Mouse (Mus musculus) c-Kit-positive CD71-positive TER-119-negative erythroid progenitor cells, embryonic 14.5 days (primary cell): Measurements from ENCODE around the gene Banp.

Experiments used
- DNase-seq: peaks from one replicate; pipeline ENCODE4 v3.0.0-alpha.2; 2013; ENCODE audit warnings: low read depth

Banp gene

DNA sequence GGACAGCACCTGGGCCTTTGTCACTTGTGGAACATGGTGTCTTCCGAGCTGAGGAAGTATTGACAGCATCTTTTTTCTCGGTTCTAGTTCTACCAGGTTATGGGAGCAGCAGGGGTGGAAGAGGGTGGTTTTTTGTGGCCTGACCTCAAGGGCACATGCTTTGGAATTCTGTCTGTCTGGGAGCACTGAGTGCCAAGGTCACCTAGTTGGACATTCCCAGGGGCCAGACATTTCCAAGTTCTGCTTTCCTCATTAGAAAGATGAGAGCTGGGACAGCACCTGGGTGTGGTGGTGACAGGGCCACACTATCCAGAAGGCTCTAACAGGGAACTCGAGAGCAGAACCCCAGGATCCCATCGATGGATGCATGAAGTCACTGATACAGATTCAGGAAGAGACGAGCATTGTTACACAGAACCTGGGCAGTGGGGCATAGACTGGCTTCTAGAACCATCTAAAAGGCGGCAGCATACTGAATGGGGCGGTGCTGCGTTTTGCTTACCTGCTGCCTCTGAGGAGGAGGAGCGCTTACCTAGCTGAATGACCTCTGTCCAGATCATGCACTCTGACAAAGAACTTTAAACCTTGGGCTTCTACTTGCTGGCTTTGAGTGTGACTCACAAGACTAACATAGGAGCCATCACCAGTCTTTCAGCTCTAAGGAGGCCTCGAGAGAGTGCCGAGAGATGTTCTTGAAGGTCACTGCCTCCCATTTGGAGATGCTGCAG, 31.4 kb downstream of the Banp start:
- no peak for DNase-seq

DNA sequence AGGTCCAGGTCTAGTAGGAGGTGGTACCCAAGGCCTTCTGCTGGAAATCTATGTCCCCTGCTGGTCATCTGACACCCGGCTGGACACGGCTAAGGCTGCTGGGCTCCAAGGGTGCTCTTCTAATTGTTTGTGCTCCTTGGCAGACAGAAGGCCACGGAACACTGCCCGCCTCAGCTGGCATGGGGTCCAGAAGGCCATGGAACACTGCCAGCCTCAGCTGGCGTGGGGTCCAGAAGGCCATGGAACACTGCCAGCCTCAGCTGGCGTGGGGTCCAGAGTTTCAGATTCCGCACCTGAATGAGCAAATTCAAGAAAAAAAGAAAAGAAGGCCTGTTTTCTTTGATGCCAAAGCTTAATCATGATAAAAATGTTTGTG, 32.0 kb downstream of the Banp start:
- DNase-seq = no peak

DNA sequence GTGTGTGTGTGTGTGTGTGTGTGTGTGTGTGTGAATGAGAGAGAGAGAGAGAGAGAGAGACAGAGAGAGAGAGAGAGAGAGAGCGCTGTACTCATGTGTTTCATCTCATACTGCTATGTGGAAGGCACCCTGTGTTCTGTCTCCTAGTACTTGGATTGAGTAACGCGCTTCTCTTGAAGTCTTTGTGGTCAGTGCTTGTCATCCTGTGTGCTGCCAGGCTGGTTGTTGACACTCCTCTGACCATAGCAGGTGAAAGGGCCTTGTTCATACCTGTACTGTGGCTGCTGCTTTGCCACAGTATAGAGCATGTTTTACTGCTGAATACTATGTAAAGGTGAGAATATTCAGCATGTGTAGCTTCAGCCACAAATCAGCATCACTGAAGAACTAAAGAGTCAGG, 36.1 kb downstream of the Banp start:
- DNase-seq = no peak

DNA sequence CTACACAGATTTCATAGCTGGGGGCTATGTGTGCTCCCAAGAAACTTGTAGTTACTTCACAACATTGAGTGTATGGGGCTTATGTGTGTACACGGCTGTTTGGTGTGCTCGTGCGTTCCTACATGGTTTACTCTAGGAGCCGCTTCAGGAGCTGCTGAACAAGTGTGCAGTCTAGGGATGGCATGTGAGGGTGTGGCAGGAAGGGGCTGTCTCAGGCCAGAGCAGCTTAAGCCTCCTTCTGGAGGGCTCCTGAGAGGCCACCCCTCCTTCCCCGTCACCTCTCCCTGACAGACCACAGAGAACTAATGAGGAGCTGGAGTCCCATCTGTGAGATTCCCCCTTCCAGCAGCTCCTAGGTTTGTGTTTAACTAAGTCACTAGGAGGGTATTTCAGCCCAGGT, 38.3 kb downstream of the Banp start:
- DNase-seq = no peak

DNA sequence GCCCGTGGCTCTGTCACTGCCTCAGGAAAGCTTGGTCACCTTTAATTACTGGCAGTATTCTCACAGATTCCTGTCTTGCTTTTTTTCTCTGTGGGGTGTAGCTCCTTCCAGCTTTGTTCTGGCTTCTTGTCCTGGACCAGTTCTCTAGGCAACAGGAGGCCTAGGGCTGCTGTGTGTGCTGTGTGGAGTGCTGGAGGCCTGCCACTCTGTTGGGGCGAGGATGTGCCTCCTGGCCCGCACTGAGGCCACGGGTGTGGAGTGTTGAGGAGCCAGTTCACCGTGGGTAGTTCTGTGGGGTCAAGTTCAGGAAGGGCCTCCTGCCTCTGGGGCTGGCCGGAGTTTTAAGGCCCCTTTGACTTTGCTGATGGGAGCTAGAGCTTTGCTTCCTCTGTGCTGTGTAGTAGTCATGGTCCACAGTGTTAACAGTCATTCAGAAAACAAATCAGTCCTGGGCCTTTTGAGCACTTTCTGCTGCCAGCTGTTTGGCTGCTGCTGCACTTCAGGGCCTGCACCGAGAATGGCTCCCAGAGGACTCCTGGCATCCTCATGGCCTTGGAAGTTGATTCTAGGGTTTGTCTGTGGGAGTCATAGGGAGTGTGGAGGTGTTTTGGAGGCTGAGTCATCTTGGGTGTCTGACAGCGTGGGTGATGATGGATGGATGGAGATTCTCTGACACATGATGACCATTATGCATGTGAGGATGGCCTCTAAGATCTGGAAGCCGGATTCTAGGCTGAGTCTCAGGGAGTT, 41.1 kb downstream of the Banp start:
- DNase-seq = no peak

DNA sequence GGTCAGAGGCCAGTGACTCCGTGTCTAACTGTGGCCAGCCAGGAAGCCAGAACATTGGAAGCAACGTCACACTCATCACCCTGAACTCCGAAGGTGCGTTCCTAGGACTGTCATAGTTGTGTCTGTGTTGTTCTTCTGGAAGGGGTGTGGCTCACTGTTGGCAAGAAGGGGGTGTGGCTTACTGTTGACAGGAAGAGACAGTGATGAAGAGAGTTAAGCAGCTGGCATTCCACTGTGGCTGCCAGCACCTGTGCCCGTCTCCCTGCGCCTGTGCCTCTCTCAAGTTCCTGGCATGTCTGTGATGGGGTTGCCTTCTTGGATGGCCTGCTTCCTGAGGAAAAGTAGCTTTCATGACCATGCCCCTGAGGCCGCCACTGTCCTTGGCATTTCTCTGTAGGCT, 42.1 kb downstream of the Banp start:
- no peak for DNase-seq

DNA sequence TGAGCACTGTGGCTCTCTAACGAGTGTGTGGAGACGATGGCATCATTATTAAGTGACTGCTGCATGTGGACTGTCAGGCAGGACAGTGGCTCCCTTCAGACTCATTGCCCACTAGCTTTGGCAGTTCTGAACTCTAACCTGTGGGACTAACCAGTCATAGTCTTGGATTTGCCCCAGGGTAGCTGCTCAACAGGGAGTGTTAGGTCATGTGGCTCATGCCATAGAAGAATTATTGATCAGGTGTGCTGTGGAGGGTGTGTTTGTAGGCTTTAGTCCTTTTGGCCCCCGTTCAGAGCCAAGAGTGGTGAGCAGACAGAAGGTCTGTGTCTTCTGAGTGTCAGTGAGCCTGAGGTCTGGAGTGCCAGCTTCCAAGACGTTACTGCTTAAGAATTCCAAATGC, 43.4 kb downstream of the Banp start:
- no peak for DNase-seq

DNA sequence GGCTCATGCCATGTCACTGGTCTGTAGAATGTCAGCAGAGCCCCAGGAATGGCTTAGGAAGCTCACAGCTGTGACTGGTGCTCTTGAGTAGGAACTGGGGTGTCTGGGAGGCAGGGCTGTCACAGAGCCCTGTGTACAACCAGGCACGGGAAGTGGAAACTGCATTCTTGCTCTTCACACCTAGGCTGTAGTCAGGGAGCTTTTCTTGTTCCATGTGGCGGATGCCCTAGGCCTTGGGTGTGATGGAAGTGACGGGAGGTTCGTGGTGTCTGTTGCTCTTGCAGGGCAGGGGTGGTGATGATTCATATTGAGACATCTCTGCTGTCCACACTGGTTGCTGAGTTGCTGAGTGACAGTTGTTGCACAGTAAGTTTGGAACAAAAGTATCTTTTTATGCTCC, 45.6 kb downstream of the Banp start:
- DNase-seq = no peak

DNA sequence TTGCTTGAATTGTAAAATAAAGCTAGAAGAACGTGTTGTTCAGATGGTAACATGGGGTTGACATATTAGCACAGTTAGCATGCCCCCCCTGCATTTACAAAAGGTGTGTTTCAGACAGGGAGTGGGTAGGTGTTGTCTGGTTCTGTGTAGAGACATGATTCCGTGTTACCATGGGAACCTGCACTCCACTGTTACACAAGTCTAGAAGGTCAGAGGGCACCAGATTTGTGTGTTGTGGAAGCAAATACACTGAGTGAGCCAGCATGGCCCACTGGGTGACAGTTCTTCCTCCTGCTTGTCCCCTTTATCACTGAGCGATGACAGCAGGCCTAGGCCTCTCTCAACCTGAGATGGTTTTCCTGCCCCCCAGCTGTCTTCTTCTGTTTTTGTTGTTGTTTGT, 46.3 kb downstream of the Banp start:
- DNase-seq = no peak

DNA sequence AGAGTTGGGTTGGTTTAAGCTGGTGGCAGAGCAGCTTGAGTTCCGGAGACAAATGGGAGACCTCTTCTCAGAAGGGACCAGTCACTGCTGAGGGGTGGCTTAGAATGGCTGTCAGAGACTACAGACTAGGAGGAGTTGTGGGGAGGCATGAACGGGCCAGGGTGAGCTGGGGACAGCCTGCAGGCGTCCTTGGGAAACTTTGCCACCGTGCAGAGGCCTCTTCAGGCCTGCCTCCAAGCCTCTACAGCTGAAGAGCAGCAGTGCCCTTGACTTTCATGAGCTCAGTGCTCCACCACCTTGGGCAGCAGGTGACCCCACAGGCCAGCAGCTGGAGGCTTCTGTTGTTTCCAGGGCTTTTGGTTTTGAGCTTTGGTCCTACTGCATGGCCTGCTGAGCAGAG, 49.1 kb downstream of the Banp start:
- DNase-seq = no peak

DNA sequence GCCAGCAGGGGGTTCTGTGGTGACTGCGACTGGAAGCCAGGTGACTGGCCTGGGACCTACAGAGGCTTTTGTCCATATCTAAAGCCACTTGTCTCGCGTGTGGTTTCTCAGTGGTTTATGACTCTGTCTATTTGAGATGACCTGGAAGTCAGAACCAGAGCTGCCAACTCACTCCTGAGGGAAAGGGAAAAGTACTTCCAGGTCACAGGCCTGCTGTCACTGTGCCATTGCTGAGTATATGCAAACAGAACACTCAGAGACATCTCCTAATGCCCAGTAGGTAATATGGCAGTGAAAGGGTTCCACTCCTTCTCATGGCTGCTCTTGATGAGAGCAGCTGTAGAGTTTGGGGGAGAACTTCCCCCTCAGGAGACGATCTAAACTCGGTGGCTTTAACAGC, 49.7 kb downstream of the Banp start:
- no peak for DNase-seq

DNA sequence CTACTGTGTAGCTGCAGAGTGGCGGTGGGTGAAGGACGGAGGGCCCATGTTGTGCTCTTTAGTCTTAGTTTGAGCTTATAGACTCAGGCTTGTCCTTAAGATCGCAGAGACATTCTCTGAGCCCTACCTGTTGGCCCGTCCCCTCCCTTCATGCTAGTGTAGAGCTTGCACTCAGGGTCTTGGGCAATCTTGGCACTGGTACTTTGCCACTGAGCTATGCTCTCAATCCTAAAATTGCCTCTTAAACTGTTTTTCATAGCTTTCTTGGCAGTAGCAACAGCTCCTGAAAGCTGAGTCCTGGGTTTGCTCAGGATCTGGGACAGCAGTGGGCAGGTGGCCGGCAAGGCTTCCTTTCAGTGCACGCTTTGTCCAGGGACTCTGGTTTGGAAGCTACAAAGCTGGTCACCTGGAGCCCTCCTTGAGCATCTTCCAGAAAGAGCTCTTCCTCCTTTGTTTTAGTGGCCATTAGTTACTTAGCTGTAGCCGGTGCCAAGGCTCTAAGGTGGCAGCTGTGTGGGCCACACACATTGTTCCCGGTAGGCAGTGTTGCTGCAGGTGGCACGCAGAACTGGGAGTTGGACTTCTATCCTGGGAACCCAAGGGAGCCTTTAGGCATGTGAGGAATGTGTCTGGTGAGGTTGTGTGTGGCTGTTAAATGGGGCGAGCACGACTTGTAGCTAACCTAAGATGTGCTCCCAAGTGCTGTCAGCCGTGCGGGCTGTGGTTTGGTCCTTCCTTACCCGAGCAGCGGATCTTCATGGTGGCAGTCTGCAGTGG, 52.0 kb downstream of the Banp start:
- DNase-seq = no peak

DNA sequence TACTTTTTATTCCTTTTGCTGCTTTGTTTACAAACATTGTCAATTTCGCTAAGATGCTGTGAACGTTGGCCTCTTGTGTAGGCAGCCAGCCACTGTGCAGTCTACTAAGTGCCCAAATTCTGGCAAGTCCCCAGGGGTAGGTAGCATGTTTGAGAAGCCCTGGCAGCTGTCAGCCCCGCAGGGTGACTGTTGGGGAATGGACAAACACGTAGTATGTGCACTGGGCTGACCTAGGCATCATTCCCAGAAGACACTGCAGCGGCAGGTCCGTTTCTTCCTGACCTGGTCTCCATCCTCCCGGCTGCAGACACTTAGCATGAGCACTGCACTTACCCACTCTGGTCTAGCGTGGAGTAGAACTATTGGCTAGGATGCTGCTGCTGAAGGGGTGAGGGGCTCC, 54.1 kb downstream of the Banp start:
- DNase-seq = no peak

DNA sequence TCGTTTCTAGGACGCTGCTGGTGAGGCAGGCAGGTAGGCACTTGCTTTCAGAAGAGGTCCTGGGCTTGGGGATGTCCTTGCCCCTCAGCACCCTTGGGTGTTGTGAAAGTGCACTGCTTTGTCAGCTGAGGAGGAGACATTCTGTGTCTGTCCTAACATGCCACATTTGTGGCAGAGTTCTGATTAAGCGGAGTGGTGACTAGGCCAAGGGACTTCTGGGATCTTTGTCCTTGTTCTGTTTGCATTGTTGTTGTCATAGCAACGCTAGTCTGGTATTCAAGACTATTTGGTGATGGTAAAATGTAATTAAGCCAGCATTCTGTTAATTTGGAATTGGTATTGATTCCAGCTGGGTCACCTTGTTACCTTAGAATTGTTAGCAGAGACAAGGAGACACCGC, 54.6 kb downstream of the Banp start:
- DNase-seq = no peak

DNA sequence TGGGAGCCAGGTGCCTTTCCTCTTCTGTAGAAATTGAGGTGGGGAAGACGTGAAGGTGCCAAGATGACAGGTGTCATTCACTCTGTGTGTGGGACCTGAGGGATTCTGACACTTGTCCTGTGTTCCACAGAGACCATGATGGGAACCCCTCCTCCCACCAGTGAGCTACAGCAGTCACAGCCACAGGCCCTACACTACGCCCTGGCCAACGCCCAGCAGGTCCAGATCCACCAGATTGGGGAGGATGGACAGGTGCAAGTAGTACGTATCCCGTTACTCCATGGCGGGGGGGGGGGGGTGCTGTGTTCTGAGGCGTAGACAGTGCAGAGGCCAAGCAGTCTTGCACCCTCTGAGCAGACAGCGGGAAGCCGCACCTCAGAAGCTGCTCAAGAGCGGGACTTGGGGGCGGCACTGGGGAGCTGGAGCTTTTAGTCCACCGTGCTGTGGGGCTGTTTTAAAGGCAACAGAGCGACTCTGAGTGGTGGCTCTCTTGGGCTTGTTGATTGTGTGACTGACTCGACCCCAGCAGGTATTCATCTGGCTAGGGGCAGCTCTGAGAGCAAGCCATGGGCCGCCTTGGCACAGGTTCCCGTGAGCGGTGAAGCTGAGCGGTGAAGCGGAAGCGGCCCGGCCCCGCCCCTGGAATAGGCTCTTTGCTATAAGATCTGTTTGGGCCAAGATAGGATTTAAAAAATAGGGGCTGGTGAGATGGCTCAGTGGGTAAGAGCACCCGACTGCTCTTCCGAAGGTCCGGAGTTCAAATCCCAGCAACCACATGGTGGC, 56.1 kb downstream of the Banp start:
- DNase-seq = no peak

DNA sequence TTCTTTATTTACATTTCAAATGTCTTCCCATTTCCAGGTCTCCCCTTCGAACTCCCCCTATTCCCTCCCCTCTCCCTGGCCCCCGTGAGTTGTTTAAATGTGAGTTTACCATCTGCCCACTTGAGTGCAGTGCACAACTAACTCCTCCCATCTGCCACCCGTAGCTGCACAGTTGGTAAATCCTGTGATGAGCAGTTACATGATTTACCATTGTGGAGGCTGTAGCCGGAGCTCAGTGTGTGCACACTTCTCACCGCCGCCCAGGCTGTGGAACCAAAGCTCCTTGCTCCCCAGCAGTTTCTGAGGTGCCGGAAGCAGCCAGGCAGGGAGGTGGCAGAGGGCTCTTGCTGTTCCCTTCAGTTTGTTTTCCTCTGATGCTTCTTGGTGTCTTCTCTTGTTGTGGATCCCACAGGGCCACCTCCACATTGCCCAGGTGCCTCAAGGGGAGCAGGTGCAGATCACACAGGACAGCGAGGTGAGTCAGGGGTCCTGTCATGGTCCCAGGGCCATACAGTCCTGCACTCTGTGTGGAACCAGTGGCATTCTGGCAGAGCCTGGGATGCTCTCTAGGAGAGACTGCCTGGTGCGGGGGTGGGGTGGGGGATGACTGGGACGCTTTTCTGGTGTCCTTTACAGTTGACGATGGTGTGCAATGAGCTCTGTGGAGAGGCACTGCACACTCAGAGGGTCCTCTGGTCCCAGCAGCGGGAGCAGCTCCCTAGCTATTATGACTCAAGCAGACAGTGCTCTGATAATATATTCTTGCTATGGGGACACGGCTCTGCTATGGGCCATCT, 57.3 kb downstream of the Banp start:
- no peak for DNase-seq

DNA sequence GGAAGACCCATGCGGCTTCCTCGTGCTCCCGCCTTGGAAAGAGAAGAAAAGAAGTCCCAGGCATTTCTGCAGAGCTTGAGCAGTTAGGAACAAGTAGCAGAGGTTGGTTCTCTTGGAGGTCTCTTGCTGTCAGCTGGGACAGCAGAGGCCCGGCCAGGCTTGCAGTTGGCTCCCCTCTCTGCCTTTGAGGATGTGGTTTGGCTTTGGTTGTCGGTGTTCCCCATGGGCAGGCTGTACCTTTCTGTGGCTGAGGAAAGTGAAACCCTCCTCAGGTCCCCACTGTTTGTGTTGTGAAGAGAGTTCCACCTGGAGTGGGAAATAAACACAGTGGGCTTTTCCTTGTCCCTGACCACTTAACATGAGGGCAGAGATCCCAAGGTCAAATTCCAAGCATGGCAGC, 58.8 kb downstream of the Banp start:
- no peak for DNase-seq

DNA sequence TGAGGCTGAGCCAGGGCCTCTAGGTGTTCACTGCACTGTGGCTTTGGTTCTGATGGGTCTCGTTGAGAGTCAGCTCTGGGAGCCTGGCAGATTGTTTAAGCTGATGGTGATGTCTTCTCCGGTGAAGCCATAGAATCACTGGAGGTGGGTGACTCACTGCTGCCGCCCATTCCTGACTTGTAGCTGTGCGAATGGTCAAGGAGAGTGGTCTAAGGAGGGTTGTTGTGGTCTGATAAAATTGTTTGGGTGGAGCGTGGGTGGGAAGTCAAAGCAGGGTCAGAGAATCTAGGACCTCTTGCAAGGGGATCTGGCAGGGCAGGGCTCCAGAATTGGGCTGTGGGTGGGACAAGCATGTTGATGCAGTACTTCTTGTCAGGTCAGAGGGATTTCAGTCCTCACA, 61.1 kb downstream of the Banp start:
- no peak for DNase-seq

DNA sequence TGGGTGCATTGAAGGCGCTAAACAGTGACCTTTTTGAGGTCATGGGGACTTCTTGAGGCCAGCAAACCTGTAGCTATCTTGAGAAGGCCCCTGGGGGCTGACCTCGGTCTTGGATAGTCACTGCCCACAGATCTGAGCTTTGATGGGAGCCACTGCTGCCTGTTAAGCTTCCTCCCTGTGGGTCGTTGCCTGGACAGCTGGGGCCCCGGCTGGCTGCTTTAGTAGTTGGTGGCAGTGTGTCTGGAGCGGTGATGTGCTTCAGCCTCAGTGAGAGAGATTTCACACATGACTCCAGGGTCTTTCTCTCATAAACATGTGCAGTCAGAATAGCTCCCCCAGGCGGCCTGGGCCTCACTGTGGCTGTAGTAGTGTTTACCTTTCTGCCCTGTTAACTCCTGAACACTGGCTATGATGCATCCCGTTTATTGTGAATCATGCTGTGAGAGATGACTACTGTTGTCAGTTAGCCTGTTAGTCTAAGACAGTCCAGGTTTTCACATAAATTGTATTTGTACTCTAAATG, 61.6 kb downstream of the Banp start:
- DNase-seq = no peak

DNA sequence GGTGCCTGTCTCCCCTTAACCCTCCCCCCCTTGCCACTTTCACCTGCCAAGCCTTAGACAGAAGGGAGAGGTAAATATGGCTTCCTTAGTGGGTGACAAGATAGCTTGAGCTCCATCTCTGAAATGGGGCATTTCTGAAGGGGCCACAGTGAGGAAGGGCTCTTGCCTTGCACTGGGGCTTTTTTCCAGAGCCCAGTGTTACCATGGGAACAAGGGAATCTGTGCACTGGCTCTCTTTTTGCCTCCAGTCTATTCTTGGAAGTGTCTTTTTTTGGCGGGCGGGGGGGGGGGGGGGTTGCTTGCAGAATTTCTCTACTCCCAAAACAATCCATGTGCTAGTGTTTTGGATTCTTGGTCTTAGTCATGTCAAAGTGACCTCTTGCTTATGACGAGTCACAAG, 65.1 kb downstream of the Banp start:
- no peak for DNase-seq
